Mouse (Mus musculus) spleen, adult 2 months (tissue): ENCODE measurements at regions not wholly inside any gene's neighbourhood (a gene's known extent, or its start where the extent isn't known, plus 50 kb on each side); places are given as distances from the start of the nearest gene placed in this dataset.

Experiments used
- CTCF ChIP-seq: fragments of 200-500 bp; IDR thresholded peaks from 2 replicates; pipeline ENCODE4 v1.5.1; 2011; ENCODE audit warnings: mild to moderate bottlenecking, inconsistent platforms; ENCODE audit not compliant: insufficient read depth, insufficient read length, insufficient replicate concordance; ENCODE audit errors: extremely low read depth
- POLR2A ChIP-seq: fragments of 200-500 bp; IDR thresholded peaks from 2 replicates; pipeline ENCODE4 v1.6.1; 2011; ENCODE audit warnings: low read depth, low read length, inconsistent platforms

GRCm38 (mm10) chr6:133963264-133963663 is 72.2 kb upstream of the Etv6 start:
- TF ChIP-seq POLR2A (no peak), CTCF (no peak)
